Mouse (Mus musculus): Measurements from ENCODE around the gene Olfr684.

GRCm38 (mm10) chr7:105146912-105147311, 16.5 kb downstream of the Olfr684 start, which contains the start of gene Olfr683:
- TF ChIP-seq CTCF (IDR thresholded peaks at IDR 0.05; ENCODE audit: low read depth) (no peak), EP300 (IDR thresholded peaks at IDR 0.05; ENCODE audit: low read depth) (no peak)

Data from liver, embryonic 14.5 days (tissue).